Mouse (Mus musculus): ENCODE measurements at regions not wholly inside any gene's neighbourhood (a gene's known extent, or its start where the extent isn't known, plus 50 kb on each side); places are given as distances from the start of the nearest gene placed in this dataset.

GRCm38 (mm10) chr2:79004862-79005261, 136.9 kb downstream of the Ube2e3 start:
- no peak for TF ChIP-seq POLR2A (IDR thresholded peaks at IDR 0.05; ENCODE audit: insufficient read depth, low read depth, low read length)
- no peak for TF ChIP-seq CTCF (IDR thresholded peaks at IDR 0.05; ENCODE audit: insufficient read depth, low read depth, low read length)
